Mouse (Mus musculus): ENCODE measurements around the gene Amigo3.

DNA sequence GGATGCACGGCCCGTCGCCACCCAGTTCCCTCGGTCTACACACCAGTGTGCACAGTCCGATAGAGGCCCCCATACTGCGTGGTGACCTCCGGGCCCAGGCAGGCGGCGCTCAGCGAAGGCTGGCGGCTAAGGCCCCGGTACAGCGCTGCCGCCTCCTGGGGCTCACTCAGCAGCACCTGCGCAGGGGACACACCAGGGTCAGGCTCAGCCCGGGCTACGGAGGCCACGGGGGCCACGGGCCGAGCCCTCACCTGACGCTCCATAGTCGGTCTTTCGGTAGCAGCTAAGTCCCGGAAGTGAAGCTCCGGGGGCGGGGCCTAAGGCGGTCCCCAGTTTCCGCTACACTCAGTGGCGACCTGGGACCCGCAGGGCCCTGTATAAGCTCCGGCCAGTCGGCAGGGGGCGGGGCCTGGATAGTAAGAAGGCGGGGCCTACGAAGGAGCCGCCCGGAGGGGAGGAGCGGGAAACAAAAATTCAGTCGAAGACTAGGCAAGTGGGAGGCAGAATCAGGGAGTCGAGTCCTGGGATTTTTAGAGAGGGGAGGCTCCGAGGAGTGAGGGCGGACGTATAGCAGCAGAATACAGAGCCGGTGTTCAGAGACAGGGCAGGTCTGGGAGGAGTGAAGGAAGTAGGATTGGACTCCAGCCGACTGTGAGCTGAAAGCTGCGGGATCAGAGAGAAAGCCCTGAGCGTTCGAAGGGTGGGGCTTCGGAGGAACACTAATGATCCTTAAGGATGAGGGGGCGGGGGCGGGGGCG lies 41.4 kb downstream of the Amigo3 start, which contains the start of gene Apeh:
- TF ChIP-seq POLR2A (IDR thresholded peaks at IDR 0.05; ENCODE audit: control insufficient read depth, low read depth, low read length) = no peak
- no peak for TF ChIP-seq CTCF (IDR thresholded peaks at IDR 0.05; ENCODE audit: control insufficient read depth, insufficient read depth, insufficient replicate concordance, low read depth, low read length)
